Mouse (Mus musculus) yolk sac, embryonic 10.5 days (tissue): ENCODE data around the gene Pcbp2.
A peak's percentile ranks its signal among the peaks of the same experiment; 100 is the strongest.

Source experiments
- DNase-seq: peaks from one replicate; pipeline ENCODE4 v3.0.0-alpha.2; 2017; ENCODE audit warnings: low spot score

The Pcbp2 gene

DNA sequence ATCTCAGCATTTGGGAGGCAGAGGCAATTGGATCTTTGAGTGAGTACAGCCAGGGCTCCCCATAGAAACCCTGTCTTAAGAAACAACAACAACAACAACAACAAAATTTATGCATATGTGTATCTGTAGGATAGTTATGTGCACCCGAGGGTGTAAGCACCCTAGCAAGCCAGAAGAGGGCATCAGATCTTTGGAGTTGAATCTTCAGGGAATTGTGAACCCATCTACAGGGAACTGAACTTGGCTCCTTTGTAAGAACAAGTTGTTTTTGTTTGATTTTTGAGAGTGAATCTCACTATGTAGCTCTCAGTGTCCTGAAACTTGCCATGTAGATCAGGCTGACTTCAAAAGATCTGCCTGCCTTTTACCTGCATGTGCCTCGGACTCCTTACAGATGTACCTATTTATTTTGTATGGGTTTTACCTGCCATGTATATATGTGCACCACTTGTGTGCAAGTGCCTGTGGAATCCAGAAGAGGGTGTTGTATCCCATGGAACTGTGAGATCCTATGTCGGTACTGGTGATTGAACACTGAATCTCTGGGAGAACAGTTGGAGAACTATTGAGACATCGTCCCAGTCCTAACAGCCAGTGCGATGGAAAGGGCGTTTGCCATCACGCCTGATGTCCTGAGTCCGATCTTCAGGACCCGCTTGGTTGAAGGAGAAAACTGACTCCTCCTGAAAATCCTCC lies 1.5 kb upstream of the Pcbp2 start:
- DNase-seq, result no peak

- DNase-seq, result peak; percentile 90
These were observed 411 bp downstream of the Pcbp2 start for GRCm38 (mm10) chr15:102470605-102471294.

DNA sequence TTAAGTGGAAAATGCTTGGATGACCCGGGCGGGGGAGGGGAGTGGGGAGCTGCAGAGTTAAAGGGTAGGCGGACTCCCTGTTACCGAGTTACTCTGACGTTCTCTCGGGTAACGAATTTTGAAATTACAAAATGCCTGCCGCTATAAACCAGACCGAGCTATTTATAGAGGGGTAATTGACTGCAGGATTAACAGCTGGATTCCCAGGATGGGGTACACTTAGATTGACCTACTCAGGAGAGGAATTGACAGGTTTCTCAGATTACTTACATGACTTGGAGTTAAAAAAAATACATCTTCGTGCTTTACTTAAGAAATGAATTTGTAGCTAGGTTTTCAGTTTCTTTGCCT lies 931 bp downstream of the Pcbp2 start:
- DNase-seq, result no peak

GRCm38 (mm10) chr15:102471727-102472126 lies 1.4 kb downstream of the Pcbp2 start:
- DNase-seq, result no peak

DNA sequence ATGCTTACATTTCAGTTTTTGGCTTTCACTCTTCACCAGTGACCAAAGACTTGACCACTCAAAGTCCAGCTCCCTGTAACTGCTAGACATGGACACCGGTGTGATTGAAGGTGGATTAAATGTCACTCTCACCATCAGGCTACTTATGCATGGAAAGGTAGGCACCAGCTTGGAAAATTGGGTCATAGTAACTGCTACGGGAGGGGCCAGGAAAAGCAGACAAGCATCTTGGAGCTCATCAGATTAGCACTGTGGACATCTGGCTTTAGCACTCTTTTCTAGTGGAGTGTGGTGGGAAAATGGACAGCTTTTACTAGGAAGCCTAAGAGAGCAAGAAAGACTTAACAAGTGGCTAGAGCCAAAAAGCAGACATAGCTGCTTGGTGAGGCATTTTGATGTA lies 2.9 kb downstream of the Pcbp2 start:
- no peak for DNase-seq

GRCm38 (mm10) chr15:102474520-102474919 lies 4.2 kb downstream of the Pcbp2 start:
- no peak for DNase-seq

DNA sequence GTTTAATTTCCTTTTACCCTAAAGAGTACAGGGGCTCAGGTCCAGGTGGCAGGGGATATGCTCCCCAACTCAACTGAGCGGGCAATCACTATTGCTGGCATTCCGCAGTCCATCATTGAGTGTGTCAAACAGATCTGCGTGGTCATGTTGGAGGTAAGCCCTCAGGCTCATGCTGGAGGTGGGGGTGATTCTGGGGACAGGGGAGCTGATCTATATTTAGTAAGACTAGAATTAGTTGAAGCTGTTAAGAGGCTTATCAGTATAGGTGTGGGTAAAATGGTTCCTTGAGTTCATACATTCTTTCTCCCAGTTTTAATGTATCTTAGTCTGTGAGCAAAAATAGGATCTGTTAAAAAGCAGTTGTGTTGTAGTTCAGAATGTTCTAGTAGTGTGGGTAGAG lies 12.8 kb downstream of the Pcbp2 start:
- no peak for DNase-seq

GRCm38 (mm10) chr15:102485853-102486252 lies 15.5 kb downstream of the Pcbp2 start:
- DNase-seq, result no peak

DNA sequence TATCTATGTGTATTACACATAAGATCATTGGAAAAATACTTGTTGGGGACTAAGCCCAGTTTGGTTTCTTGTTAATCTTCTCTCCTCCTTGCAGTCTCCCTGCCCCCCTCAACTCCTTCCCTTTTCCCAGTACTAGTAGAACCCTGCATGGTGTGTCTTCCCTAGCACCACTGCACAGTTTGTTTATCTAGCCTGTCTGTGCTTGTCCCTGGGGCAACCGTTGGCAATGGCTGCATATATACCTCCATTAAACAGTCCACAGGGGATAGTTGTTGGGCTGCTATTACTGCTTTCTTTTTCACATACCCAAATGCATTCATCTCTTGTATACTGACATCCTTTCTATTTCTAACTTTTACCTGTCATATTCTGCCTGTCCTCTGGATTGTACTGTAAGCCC lies 17.3 kb downstream of the Pcbp2 start:
- DNase-seq, result no peak

DNA sequence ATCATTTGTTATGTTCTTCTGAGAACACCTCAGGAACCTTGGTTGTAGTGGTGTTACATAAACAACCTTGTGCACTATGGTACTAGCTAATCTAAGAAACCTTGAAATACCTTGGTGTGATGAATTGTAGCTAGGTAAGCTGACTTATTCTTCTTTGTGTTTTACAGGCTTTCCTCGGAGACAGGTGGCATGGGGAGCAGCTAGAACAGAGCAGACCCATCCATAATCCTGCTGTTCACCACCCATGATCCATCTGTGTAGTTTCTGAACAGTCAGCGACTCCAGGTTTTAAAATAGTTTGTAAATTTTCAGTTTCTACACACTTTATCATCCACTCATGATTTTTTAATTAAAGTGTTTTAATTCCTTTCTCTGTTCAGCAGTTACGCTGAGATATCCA lies 28.0 kb downstream of the Pcbp2 start:
- DNase-seq, result no peak

GRCm38 (mm10) chr15:102499370-102499769 lies 29.0 kb downstream of the Pcbp2 start:
- no peak for DNase-seq

DNA sequence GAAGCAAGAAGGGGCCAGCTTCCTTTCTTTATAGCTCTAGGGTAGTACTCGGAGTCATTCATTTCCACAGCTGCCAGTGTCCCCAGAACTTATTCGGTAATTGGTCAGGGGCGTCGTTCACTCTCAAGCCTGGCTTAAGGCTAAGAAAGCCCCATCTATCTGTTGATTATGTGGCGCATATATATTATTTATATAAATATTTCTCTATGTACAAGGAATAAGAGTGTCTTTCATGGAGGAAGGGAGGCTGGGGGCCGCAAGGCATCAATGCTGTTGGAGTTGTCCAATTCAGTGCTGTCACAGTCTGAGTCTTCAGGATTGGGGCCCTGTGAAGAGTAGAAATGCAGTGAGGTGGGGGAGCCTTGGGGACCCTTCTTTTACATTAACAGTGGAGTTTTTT lies 29.5 kb downstream of the Pcbp2 start:
- DNase-seq, result no peak

GRCm38 (mm10) chr15:102500479-102500878 lies 30.1 kb downstream of the Pcbp2 start:
- DNase-seq, result no peak

DNA sequence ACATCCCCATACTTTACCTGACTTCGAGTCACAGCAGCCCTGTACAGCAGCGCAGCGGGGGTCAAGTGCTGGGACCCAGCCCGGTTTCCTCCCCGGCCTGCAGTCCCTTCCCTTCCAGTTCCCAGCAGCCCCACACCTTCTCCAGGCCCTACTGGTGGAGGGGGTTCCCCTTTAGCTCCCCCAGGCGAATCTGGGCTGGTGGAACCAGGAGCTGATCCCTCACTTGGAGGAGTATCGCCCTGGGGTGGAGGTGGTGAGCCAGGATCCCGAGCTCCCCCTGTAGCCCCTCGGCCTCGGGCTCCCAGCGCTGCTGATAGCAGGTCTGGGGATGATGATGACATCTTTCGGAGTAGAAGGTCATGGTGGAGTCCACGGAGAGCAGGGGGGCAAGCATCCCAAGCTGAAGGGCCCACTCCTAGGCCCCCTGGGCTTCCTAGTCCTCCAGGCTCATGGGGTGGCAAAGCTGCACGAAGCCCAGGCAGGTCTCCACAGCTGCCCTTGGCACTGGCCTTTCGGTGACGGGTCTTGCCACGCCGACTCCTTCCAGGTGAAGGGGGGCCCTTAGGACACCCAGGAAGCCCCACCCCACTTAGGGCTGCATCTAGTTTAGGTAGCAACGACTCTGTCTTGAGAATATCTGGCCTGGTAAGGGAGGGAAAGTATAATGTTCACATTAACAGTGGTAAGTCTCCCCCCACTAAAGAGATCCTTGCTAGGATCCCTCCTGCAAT lies 30.9 kb downstream of the Pcbp2 start:
- DNase-seq, result no peak

- DNase-seq, result peak; percentile 84
These were observed 32.0 kb downstream of the Pcbp2 start for GRCm38 (mm10) chr15:102502254-102502840.

- no peak for DNase-seq
These were observed 33.1 kb downstream of the Pcbp2 start, which contains the start of gene Gm10337 for GRCm38 (mm10) chr15:102503447-102503846. Gene Gm10337, plus strand, starts transcription at chr15:102503722.

- DNase-seq, result no peak
These were observed 33.8 kb downstream of the Pcbp2 start for GRCm38 (mm10) chr15:102503924-102504782.

- DNase-seq, result no peak
These were observed 34.9 kb downstream of the Pcbp2 start for GRCm38 (mm10) chr15:102505073-102505769.

DNA sequence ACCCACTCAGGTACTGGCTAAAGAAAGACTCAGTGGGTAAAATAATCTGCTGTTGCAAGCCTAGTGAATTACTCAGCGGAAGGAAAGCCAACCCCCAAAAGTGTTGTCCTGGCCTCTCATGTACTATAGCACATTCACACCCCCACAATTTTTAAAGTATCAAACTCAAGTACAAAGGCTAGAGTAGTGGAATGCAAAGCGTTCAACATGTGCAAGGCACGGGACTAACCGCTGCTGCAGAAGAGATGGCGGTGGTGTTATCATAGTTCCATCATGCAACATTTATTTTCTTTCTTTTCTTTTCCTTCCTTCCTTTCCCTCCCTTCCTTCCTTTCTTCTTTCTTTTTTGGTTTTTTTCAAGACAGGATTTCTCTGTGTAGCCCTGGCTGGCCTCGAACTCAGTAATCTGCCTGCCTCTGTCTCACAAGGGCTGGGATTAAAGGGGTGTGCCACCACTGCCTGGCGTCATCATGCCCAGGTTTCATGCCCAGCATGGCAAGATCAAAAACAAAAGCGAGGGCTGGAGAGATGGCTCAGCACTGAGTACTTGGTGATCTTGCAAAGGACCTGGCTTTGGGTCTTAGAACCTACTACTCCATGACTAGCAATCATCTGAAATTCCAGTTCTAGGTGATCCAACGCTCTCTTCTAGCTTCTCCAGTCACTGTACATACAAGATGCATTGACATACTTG lies 35.6 kb downstream of the Pcbp2 start:
- no peak for DNase-seq

DNA sequence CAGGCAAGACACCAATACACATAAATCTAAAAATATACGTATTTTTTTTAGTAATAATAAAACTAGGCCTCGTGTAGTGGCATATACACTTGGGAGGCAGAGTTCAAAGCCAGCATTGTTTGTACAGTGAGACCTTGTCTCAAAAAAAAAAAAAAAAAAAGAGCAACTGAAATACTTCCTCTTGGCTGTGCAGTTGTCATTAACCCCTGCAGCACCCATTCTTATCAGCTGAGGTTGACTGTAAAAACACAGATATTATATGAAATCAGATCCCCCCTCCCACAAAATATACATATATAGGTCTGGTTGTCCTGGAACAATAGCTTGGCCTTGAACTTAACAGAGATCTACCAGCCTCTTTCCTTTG lies 36.1 kb downstream of the Pcbp2 start:
- no peak for DNase-seq

DNA sequence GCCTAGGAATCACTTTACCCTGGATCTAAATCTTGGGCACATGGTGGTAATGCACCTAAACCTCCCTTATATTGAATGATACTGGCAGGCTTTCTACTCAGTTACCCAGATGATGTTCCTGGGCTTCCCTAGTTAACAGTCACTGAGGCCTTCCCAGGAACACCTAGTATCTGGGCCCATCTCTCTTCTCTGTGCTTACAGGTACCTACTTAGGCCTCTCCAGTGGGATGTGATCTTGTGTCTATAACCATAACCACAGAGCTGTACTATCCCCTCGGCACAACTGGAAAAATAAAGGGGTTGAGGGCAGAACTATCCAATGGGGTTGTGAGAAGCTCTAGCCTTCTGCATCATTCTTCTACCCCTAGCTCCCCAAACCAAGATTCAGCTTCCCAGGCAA lies 36.5 kb downstream of the Pcbp2 start:
- DNase-seq, result no peak
